Mouse (Mus musculus) cerebellum, adult 2 months (tissue): Measurements from ENCODE around the gene Fam47e.

Source experiments
- CTCF ChIP-seq: fragments of 200-500 bp; IDR thresholded peaks from 2 replicates; pipeline ENCODE4 v1.5.1; 2011; ENCODE audit warnings: low read depth, mild to moderate bottlenecking, control low read depth, low read length, moderate library complexity, borderline replicate concordance; ENCODE audit not compliant: insufficient read depth
- POLR2A ChIP-seq: fragments of 200-500 bp; IDR thresholded peaks from 2 replicates; pipeline ENCODE4 v1.6.1; 2011; ENCODE audit warnings: low read length, control low read depth, borderline replicate concordance; ENCODE audit not compliant: insufficient read depth

- TF ChIP-seq CTCF, result no peak
- no peak for TF ChIP-seq POLR2A
Measured at GRCm38 (mm10) chr5:92627896-92628295, 73.0 kb downstream of the Fam47e start.
